Mouse (Mus musculus) embryonic fibroblast, embryonic 13.5 days (primary cell): Measurements from ENCODE around the gene Dnajc6.

Source experiments
- CTCF ChIP-seq: IDR thresholded peaks from 2 replicates; pipeline ENCODE4 v1.5.1; 2011; ENCODE audit warnings: mild to moderate bottlenecking, control low read depth, low read length, moderate library complexity, borderline replicate concordance; ENCODE audit not compliant: insufficient read depth
- POLR2A ChIP-seq: IDR thresholded peaks from 2 replicates; pipeline ENCODE4 v1.6.1; 2011; ENCODE audit warnings: low read depth, mild to moderate bottlenecking, control low read depth, low read length, moderate library complexity

- no peak for TF ChIP-seq CTCF
- no peak for TF ChIP-seq POLR2A
Observed at GRCm38 (mm10) chr4:101585455-101586184, 89.2 kb downstream of the Dnajc6 start.
